Mouse (Mus musculus) gastrocnemius, postnatal 10 days (tissue): ENCODE results near the gene Rab17. TPM values are rescaled to one million over a fixed set of nuclear protein-coding genes. Genes with fewer than 3 reads are reported as not detected.
A peak's percentile ranks its signal among the peaks of the same experiment; 100 is the strongest.

Source experiments
- DNase-seq: peaks from one replicate; pipeline ENCODE4 v3.0.0; 2021; ENCODE audit warnings: mixed read lengths
- total RNA-seq, 2 experiments: library from RNA; stranded (reverse); gene quantifications; 2 replicates each; pipeline ENCODE4 v1.2.3; 2021

Rab17 gene
- total RNA-seq, 2 experiments from 2014 or later, result not detected

DNA sequence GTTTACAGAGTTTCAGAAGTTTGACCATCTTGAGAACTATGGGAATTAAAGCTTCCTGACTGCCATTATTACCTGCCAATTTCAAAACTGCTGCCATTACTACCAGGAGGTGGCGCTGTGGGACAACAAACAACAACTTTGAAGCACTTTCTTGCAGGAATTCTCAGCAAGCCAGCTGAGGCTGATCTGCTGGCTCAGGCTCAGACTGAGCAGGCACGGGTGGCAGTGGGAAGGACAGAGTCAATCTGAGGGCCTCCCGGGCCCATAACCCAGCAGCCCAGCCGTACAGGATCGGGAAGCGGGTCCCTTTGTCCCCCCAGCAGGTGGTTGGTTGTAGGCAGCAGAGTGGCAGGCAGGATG lies 40.9 kb downstream of the Rab17 start:
- peak; percentile 89 for DNase-seq

DNA sequence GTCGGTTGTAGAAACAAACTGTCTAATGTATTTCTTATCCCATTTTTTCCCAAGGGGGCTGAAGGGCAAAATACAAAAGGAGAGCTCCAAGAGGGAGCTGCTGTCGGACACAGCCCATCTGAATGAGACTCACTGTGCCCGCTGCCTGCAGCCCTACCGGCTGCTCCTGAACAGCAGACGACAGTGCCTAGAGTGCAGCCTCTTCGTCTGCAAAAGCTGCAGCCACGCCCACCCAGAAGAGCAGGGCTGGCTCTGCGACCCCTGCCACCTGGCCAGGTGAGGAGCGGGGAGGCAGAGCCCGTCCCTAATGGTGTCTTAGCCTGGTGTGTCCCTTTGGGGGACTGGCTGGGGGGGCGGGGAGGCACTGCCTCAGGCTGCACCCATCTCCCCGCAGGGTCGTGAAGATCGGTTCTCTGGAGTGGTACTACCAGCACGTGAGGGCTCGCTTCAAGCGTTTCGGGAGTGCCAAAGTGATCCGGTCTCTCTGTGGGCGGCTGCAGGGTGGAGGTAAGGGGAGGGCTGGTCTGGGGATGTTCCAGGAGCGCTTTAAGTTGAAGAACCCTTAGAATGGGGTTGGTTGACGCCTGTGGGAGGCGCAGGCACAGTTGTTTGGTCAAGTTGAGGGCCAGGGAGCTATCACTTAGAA lies 41.4 kb downstream of the Rab17 start:
- DNase-seq, result no peak

DNA sequence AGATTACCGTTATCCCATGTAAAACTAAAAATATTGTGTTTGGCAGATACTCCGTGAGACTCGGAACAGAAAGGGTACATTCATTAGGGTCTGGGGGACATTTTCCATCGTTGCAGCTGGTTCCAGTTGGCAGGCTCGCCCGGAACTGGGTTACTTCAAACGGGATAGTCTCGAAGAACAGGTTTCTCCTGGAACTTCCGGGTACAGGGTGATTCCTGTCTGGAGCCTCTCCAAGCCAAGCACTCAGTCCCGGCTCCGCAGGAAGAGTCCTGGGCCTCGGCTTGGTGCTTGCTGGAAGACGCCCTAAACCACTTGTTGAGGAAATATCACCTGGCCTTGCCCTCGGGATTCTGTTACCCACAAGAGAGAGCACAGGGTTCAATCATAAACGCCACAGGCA lies 42.2 kb downstream of the Rab17 start:
- no peak for DNase-seq

DNA sequence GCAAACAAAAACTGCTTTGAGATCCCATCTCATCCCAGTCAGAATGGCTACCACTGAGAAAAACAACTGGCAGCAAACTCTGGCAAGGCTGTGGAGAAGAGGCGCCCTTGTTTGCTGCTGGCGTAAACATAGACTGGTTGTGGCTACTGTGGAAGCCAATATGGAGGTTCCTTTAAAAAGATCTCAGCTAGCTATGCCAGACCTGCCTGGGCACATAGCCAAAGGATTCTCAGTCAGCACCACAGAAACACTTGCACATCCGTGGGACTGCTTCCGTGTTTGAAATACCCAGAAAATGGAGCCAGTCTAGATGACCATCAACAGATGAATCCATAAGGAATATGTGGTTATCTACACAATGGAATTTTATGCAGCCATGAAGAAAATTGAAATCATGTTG lies 43.4 kb downstream of the Rab17 start:
- no peak for DNase-seq

- no peak for DNase-seq
Observed at GRCm38 (mm10) chr1:90921687-90922086, 47.8 kb downstream of the Rab17 start.

DNA sequence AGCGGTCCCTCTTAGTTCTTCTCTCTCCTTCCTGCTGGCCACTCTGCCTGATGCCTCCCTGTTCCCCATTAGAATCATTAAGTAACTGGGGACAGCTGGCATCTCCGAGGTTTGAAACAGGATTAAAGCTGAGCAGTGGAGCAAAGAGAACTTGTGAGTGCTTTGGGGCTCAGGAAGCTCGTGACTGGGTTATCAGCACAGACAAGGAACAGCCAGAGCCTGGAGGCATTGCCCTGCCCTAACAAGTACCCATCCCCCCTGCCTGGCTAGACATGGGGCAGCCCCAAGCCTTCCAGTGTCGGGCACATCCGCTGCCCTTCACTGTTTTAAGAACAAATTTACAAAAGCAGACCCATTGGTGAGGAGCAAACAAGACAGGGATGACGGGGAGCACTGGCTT lies 52.0 kb downstream of the Rab17 start:
- no peak for DNase-seq

DNA sequence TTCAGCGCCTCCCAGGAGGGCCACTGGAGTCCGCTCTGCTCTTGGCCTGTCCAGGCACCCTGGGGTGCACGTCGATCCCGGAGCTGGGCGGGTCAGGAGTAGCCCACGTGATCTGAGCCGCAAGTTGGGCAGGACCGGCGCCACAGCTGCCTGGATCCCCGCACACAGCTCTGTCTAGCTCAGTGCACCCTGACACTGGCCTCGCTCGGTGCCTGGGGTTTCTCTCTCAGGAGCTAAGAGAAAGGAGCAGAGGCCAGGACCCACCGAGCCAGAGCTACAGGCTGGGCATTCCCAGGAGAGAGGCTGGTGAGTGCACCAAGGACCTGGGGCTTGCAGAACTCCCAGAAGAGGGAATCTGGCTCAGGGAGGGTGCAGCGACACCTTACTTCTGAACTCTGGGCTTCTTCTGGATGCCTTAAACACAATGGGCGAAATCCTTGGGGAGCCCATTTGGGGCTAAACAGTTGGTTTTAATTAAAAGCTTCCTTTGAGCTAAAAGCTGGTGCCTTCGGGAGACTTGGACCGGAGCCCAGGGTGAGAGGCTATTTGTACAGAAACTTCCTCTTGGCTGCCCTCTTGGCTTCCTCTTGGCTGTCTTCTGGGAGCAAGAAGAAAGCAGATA lies 54.4 kb downstream of the Rab17 start, which contains the start of gene Mlph:
Gene Mlph (plus strand): TSS at position 138 of the 622 bp plus-strand sequence.
- DNase-seq, result peak; percentile 26

DNA sequence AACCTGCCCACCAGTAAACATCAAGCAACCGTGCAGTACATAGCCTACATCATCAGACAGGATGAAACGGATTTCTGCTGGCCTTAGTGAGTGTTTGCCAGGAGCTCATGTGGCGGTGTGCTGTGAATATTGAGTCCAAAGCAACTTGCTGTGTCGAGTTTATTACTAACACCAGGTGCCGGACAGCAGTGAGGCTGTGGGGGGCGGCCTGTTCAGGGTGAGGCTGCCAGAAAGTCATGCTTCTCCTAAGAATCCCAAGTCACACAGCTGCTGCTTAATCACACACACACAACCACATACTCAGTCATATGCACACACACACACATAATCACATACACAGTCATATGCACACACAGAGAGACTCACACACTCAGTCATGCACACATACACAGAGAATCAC lies 56.2 kb downstream of the Rab17 start:
- DNase-seq, result no peak

- peak; percentile 62 for DNase-seq
Observed at GRCm38 (mm10) chr1:90909631-90910152, 59.8 kb downstream of the Rab17 start.

DNA sequence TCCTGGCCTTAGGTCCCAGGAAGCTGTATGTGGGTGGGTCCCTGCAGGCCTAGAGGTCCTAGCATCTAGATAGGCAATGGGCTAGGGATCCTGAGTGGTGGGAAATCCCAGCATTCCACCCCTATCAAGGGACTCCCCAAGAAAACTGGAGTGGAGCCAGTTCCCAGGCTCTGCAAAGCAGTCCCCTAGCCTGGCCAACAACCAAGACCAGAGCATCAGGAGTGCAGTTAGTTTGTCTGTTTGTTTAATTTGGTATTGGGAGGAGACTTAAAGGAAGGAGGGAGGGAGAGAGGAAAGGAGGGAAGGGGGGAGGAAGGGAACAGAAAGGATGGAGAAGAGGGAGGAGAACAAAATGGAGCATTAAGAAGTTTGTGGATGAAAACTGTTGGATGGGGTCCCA lies 60.3 kb downstream of the Rab17 start:
- peak; percentile 36 for DNase-seq

Other genes with a start within 250 kb of the Rab17 start
- 100 to 1,000 TPM; 299 to 378 TPM for gene Col6a3, start 125.7 kb downstream of the Rab17 start, total RNA-seq
- under 1 TPM; 0.31 to 0.50 TPM for gene Mlph, start 54.6 kb downstream of the Rab17 start, total RNA-seq
- gene Prlh, start 16.6 kb downstream of the Rab17 start, total RNA-seq, result not detected
- 100 to 1,000 TPM; 247 to 265 TPM for gene Lrrfip1, start 29.1 kb upstream of the Rab17 start, total RNA-seq
- under 1 TPM in 1 of 2 experiments, not detected in 1; 0.16 TPM for gene Rbm44, start 175.4 kb upstream of the Rab17 start, total RNA-seq
- 10 to 100 TPM; 43.7 to 47.1 TPM for gene Ramp1, start 210.2 kb upstream of the Rab17 start, total RNA-seq